Mouse (Mus musculus) erythroblast, embryonic 14.5 days (primary cell): ENCODE data around the gene C1qa.

Source experiments
- GATA1 ChIP-seq: IDR thresholded peaks from 2 replicates; pipeline ENCODE4 v1.6.1; 2012; ENCODE audit warnings: low read length, inconsistent platforms, mixed read lengths
- TAL1 ChIP-seq: IDR thresholded peaks from 3 replicates; pipeline ENCODE4 v1.6.1; 2012; ENCODE audit warnings: low read length, inconsistent platforms, mixed read lengths

- TF ChIP-seq GATA1, result no peak
- TF ChIP-seq TAL1, result no peak
Observed at GRCm38 (mm10) chr4:136864751-136865470, 33.7 kb downstream of the C1qa start.
